Comparison of ENCODE assay signal across 8 mouse cellular contexts in the genomic region with DNA sequence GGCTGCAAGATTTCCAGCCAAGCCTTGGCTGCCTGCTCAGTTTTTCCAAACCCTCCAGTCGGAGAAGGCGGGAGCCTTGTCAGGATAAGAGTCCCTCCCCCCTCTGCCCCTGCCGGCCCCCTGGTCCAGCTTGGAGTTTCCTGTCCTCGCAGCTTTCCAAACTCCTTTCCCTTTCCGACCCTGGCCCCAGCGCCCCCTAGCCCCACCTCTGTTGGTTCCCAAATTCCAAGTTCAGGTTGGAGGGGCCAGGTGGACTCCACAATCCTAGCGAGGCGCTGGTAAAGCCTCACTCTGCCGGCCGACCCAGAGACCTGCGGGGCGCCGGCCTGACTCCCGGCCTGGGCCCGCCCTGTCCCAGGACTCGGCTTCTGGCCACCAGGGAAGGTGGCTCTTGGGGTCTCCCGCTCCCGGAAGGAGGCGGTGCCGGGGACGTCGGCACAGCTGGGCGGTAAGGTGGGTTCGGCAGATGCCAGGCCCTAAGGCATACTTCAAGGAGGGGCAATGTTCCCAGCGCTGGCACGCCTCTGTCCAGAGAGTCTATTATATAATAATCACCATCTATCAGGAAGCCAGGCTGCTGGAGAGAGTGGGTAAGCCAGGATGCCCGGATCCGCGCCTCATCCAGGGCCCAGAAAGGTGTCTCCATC. TPM values are rescaled to one million over a fixed set of nuclear protein-coding genes. Genes with fewer than 3 reads are reported as not detected.
DNase-seq lines count a peak whose midpoint lies in the region; TF ChIP-seq lines count a peak whose summit lies in the region.

No protein-coding gene starts in this region.

- no peak for DNase-seq in spleen, adult 2 months (ENCODE audit: low read depth in 1 of 2, low spot score in 2 of 2)
- no peak for DNase-seq in spleen, postnatal 36 days (ENCODE audit: low spot score in 2 of 2)
- DNase-seq in embryo, embryonic 11 days: peak; percentile 94
- peak; percentile 90 for DNase-seq in heart, adult 8-10 months (ENCODE audit: low spot score)
- peak; percentile 88 for DNase-seq in kidney, adult 2 months
- no peak for DNase-seq in liver, adult 2 months (ENCODE audit: extremely low read depth, low read depth, low spot score)
- DNase-seq in naive thymus-derived CD4-positive, alpha-beta T cell, adult 2 months (ENCODE audit: low read depth): peak; percentile 44
- DNase-seq in urinary bladder, adult 2 months (ENCODE audit: low spot score): peak; percentile 68

- no peaks in the 10 kb centered on the region for H3K36me3 ChIP-seq in spleen, adult 2 months (ENCODE audit: control insufficient read depth, insufficient read depth, low read length)
- no peaks in the 10 kb centered on the region for H3K36me3 ChIP-seq in kidney, adult 2 months (ENCODE audit: control insufficient read depth, insufficient read depth, low read length)
- no peaks in the 10 kb centered on the region for H3K36me3 ChIP-seq in liver, adult 2 months (ENCODE audit: control insufficient read depth, insufficient read depth, low read length)

- peak overlapping the region; percentile 85 for H3K9ac ChIP-seq in liver, adult 2 months (ENCODE audit: low read depth, low read length)

- no peak for TF ChIP-seq CTCF in spleen, adult 2 months (IDR thresholded peaks at IDR 0.05; ENCODE audit: extremely low read depth, insufficient read depth, insufficient read length, insufficient replicate concordance)
- no peak for TF ChIP-seq CTCF in kidney, adult 2 months (conservative IDR thresholded peaks at IDR 0.05; ENCODE audit: insufficient read depth, insufficient read length, low read depth, low read length)
- TF ChIP-seq CTCF in liver, adult 2 months (IDR thresholded peaks at IDR 0.05; ENCODE audit: low read depth, low read length): 0 out of 2 replicates have a peak, but pooled peaks have one; percentile 0

- H3K27me3 ChIP-seq in spleen, adult 2 months (ENCODE audit: control insufficient read depth, insufficient read depth, low read length): 0 out of 2 replicates have a peak, but pooled peaks cover 1% of the 10 kb centered on the region
- no peaks in the 10 kb centered on the region for H3K27me3 ChIP-seq in kidney, adult 2 months (replicated peaks; ENCODE audit: control insufficient read depth, insufficient read depth, low read length)
- no peaks in the 10 kb centered on the region for H3K27me3 ChIP-seq in liver, adult 2 months (ENCODE audit: control insufficient read depth, insufficient read depth, low read length)

- H3K4me3 ChIP-seq in spleen, adult 2 months (ENCODE audit: extremely low read depth, insufficient read depth, insufficient read length): peak overlapping the region; percentile 62
- H3K4me3 ChIP-seq in kidney, adult 2 months (ENCODE audit: insufficient read depth, low read depth, low read length): peak overlapping the region; percentile 70
- peak overlapping the region; percentile 75 for H3K4me3 ChIP-seq in liver, adult 2 months (ENCODE audit: insufficient read depth, low read depth, low read length)

- no peak for TF ChIP-seq POLR2A in spleen, adult 2 months (IDR thresholded peaks at IDR 0.05; ENCODE audit: low read depth, low read length)
- TF ChIP-seq POLR2A in kidney, adult 2 months (IDR thresholded peaks at IDR 0.05; ENCODE audit: low read depth, low read length): no peak
- no peak for TF ChIP-seq POLR2A in liver, adult 2 months (IDR thresholded peaks at IDR 0.05; ENCODE audit: extremely low read depth, insufficient read depth, low read length)

- H3K79me2 ChIP-seq in liver, adult 2 months (ENCODE audit: control insufficient read depth, insufficient read depth, low read length): peaks cover 12% of the 10 kb centered on the region; the same call in 1 of the 2 replicates

- WGBS in spleen, adult 2 months: 1% methylated on average over 29 of the region's 29 CpGs
- WGBS in kidney, adult 2 months: under 1% methylated on average over 29 of the region's 29 CpGs
- under 1% methylated on average over 29 of the region's 29 CpGs for WGBS in liver, adult 2 months

- H3K4me1 ChIP-seq in spleen, adult 2 months (ENCODE audit: control insufficient read depth, insufficient read depth, insufficient read length): peaks cover 15% of the 10 kb centered on the region; the same call in 1 of the 2 replicates
- peaks cover 4% of the 10 kb centered on the region; the same call in 1 of the 2 replicates for H3K4me1 ChIP-seq in kidney, adult 2 months (ENCODE audit: control insufficient read depth, insufficient read depth, low read length)
- H3K4me1 ChIP-seq in liver, adult 2 months (ENCODE audit: control insufficient read depth, insufficient read depth, low read length): peaks cover 6% of the 10 kb centered on the region

- peak overlapping the region; percentile 75 for H3K27ac ChIP-seq in spleen, adult 2 months (ENCODE audit: insufficient read depth, low read length)
- peak overlapping the region; percentile 91 for H3K27ac ChIP-seq in kidney, adult 2 months (ENCODE audit: insufficient read depth, low read depth, low read length)
- peak overlapping the region; percentile 58 for H3K27ac ChIP-seq in liver, adult 2 months (replicated peaks; ENCODE audit: insufficient read depth, low read depth, low read length)

RNA-seq across cellular contexts. Expression of a gene that starts 3.5 kb away (rescaled TPM):
- polyA plus RNA-seq in spleen, adult 2 months (2012; rRNA removed): 42.2 and 50.3 TPM in 2 replicates
- total RNA-seq in heart, adult 8-10 months (2022): 10 to 100 TPM; 51.6 to 56.9 (median 53.9) TPM
- polyA plus RNA-seq in kidney, adult 2 months (2012; rRNA removed): 23.1 and 25.1 TPM in 2 replicates
- total RNA-seq in liver, adult 2 months (2014; rRNA removed): 5.4 and 5.9 TPM in 2 replicates
- 26.0 and 27.9 TPM in 2 replicates for polyA plus RNA-seq in liver, adult 2 months (2012; rRNA removed)
- 11.1 and 29.7 TPM in 2 replicates for polyA plus RNA-seq in urinary bladder, adult 2 months (2012; rRNA removed)

RNA-seq across cellular contexts. Expression of a gene that starts 24.3 kb away (rescaled TPM):
- not detected in 2 replicates for polyA plus RNA-seq in spleen, adult 2 months (2012; rRNA removed)
- under 1 TPM in 2 of 4 experiments, not detected in 2; 0.26 to 0.28 TPM for total RNA-seq in heart, adult 8-10 months (2022)
- 9.0 and 11.6 TPM in 2 replicates for polyA plus RNA-seq in kidney, adult 2 months (2012; rRNA removed)
- not detected in 2 replicates for total RNA-seq in liver, adult 2 months (2014; rRNA removed)
- not detected in 2 replicates for polyA plus RNA-seq in liver, adult 2 months (2012; rRNA removed)
- 788 and 1,023 TPM in 2 replicates for polyA plus RNA-seq in urinary bladder, adult 2 months (2012; rRNA removed)

RNA-seq across cellular contexts. Expression of a gene that starts 38.1 kb away (rescaled TPM):
- polyA plus RNA-seq in spleen, adult 2 months (2012; rRNA removed): 0.09 and 0.15 TPM in 2 replicates
- total RNA-seq in heart, adult 8-10 months (2022): not detected
- polyA plus RNA-seq in kidney, adult 2 months (2012; rRNA removed): not detected in 2 replicates
- total RNA-seq in liver, adult 2 months (2014; rRNA removed): not detected in 2 replicates
- polyA plus RNA-seq in liver, adult 2 months (2012; rRNA removed): not detected in 2 replicates
- 0.28 and 0.63 TPM in 2 replicates for polyA plus RNA-seq in urinary bladder, adult 2 months (2012; rRNA removed)

Comparison
In these comparisons a context has a peak if more than half of its experiments do, and no peak if none do; other contexts are left out.
1. DNase-seq: peak in embryo, embryonic 11 days (single experiment), heart, adult 8-10 months (single experiment), kidney, adult 2 months (single experiment), naive thymus-derived CD4-positive, alpha-beta T cell, adult 2 months (single experiment) and urinary bladder, adult 2 months (single experiment); none in spleen, adult 2 months (0 of 2), spleen, postnatal 36 days (0 of 2) and liver, adult 2 months (single experiment).
2. RNA of a gene that starts 24.3 kb away (polyA plus RNA-seq): 788 to 1,023 TPM in urinary bladder, adult 2 months; 9.0 to 11.6 TPM in kidney, adult 2 months, not detected in liver, adult 2 months and not detected in spleen, adult 2 months; every median in the first group is over 10 times any median in the second.
3. Peak in every context shown above with its lines, with median percentiles within 50 percentile points of each other: H3K27ac ChIP-seq and H3K4me3 ChIP-seq.